Mouse (Mus musculus): ENCODE results near the gene Lamtor2.

Lamtor2 gene

GRCm38 (mm10) chr3:88503881-88504746 lies 48.8 kb downstream of the Lamtor2 start:
- DNase-seq (ENCODE audit: low spot score): no peak

- no peak for DNase-seq (ENCODE audit: low spot score)
These were observed 49.4 kb downstream of the Lamtor2 start for GRCm38 (mm10) chr3:88503505-88503863.

GRCm38 (mm10) chr3:88502641-88503504 lies 50.0 kb downstream of the Lamtor2 start:
- peak; percentile 78 for DNase-seq (ENCODE audit: low spot score)

GRCm38 (mm10) chr3:88502031-88502571 lies 50.8 kb downstream of the Lamtor2 start:
- no peak for DNase-seq (ENCODE audit: low spot score)

DNA sequence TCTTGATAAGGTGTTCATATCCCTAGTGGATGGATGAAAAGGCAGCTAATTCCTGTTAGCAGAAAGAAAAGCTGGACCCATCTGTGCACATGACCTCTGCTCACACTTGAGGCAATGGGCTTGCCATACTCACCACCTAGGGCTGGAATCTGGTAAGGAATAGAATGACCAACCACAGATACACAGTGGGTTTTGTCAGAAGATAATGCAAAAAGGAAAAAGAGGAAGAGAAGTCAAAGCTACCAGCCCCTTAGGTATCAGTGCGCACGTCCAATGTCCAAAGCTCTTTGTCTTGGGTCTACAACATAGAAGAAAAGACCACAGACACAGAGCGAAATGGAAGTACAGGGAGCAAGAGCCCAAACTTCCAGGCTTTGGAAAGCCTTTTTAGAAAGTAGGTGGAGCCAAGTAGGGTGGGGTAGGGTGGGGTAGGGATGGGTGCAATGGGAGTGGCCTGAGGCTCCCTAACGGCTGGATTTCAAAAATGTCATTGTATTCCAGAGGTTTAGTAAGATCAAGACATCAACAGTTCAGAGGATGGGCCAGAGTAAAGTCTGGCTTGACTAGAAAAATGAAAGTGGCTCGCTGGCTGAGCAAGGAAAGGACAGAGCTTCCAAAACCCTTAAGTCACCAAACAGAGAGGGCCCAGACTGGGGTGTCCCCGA lies 51.4 kb downstream of the Lamtor2 start:
- no peak for DNase-seq (ENCODE audit: low spot score)

GRCm38 (mm10) chr3:88500655-88501365 lies 52.1 kb downstream of the Lamtor2 start:
- DNase-seq (ENCODE audit: low spot score): no peak

DNA sequence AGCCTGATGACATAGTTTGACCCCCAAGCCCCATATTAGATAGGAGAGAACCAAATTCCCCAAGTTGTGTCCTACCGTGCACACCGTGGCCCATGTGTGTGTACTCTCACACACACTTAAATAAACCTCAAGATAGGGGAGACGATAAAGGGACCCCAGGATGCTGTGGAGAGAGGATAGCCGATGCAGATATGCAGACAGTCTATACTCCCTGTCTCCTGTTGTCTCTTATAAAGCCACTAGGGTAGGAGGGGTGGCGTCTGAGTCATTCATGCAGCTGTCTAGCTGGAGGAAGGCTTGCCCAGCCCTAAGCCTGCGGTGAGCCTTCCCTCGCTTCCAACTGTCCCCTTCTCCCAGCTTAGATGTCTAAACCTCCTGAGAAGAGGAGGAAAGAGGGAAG lies 52.8 kb downstream of the Lamtor2 start:
- no peak for DNase-seq (ENCODE audit: low spot score)
